Mouse (Mus musculus) midbrain, embryonic 12.5 days (tissue): ENCODE results near the gene Hivep2. TPM values are rescaled to one million over a fixed set of nuclear protein-coding genes. Genes with fewer than 3 reads are reported as not detected.

Experiments used
- ATAC-seq: fragments of 200-750 bp; cut with Nextera tagmentation; 2 replicates; pipeline ENCODE4 v1.8.0; 2017; ENCODE audit warnings: low read depth, moderate TSS enrichment, moderate library complexity; ENCODE audit not compliant: low FRiP score
- H3K27ac ChIP-seq: fragments of 300-500 bp; sonication (generic); replicated peaks from 2 replicates; pipeline ENCODE4 v1.5.1; 2016; ENCODE audit warnings: mild to moderate bottlenecking
- H3K27me3 ChIP-seq: fragments of 300-500 bp; sonication (generic); 2 replicates; pipeline ENCODE4 v1.6.1; 2016; ENCODE audit warnings: mild to moderate bottlenecking
- H3K36me3 ChIP-seq: fragments of 300-500 bp; sonication (generic); 2 replicates; pipeline ENCODE4 v1.6.1; 2016
- H3K4me1 ChIP-seq: fragments of 300-500 bp; sonication (generic); 2 replicates; pipeline ENCODE4 v1.6.1; 2016
- H3K4me2 ChIP-seq: fragments of 300-500 bp; sonication (generic); replicated peaks from 2 replicates; pipeline ENCODE4 v1.6.1; 2016; ENCODE audit warnings: mild to moderate bottlenecking, moderate library complexity
- H3K4me3 ChIP-seq: fragments of 300-500 bp; sonication (generic); 2 replicates; pipeline ENCODE4 v1.5.1; 2016; ENCODE audit warnings: mild to moderate bottlenecking
- H3K9ac ChIP-seq: fragments of 300-500 bp; sonication (generic); replicated peaks from 2 replicates; pipeline ENCODE4 v1.6.1; 2016; ENCODE audit warnings: mild to moderate bottlenecking, moderate library complexity
- H3K9me3 ChIP-seq: fragments of 300-500 bp; sonication (generic); 2 replicates; pipeline ENCODE4 v1.6.1; 2016; ENCODE audit warnings: mild to moderate bottlenecking
- WGBS: fragments of 180-500 bp; shearing (Covaris S2); methylation state at CpG from one replicate; pipeline ENCODE4 v1.1.7; 2016; 5-methylcytosine and 5-hydroxymethylcytosine counted together
- polyA plus RNA-seq: library from polyadenylated mRNA; unstranded; fragments of >200 nt; fragmentation: Nextera tagmentation; extraction: Ambion mirVana; gene quantifications from 2 replicates; pipeline ENCODE4 v1.2.1, GENCODE M21; 2016

Hivep2 gene
- polyA plus RNA-seq, 1 experiment from 2014 or later, result 6.5 TPM

GRCm38 (mm10) chr10:14044783-14045392 lies 79.0 kb downstream of the Hivep2 start:
- Histone ChIP-seq H3K27ac (no peak overlapping the region), H3K4me1 (peaks cover 16% of the 10 kb centered on the region; the same call in 1 of the 2 replicates), H3K9me3 (no peaks in the 10 kb centered on the region), H3K27me3 (peaks cover 5% of the 10 kb centered on the region; the same call in 1 of the 2 replicates), H3K4me3 (no peak overlapping the region), H3K4me2 (no peak overlapping the region), H3K9ac (no peak overlapping the region), H3K36me3 (no peaks in the 10 kb centered on the region)
- 80% methylated on average over 5 of the region's 5 CpGs for WGBS
- ATAC-seq, result no peak

GRCm38 (mm10) chr10:14045745-14046144 lies 79.9 kb downstream of the Hivep2 start:
- H3K27ac ChIP-seq, result no peak overlapping the region
- peak; percentile 21; the same call in 1 of the 2 replicates for ATAC-seq
- H3K4me2 ChIP-seq, result no peak overlapping the region
- H3K27me3 ChIP-seq, result peaks cover 5% of the 10 kb centered on the region; the same call in 1 of the 2 replicates
- no peak overlapping the region for H3K9ac ChIP-seq
- peaks cover 16% of the 10 kb centered on the region; the same call in 1 of the 2 replicates for H3K4me1 ChIP-seq
- no peaks in the 10 kb centered on the region for H3K36me3 ChIP-seq
- 37% methylated on average over 4 of the region's 4 CpGs for WGBS
- H3K4me3 ChIP-seq, result no peak overlapping the region
- H3K9me3 ChIP-seq, result no peaks in the 10 kb centered on the region

- Histone ChIP-seq H3K36me3 (no peaks in the 10 kb centered on the region), H3K9ac (no peak overlapping the region), H3K4me2 (0 out of 2 replicates have a peak overlapping the region, but pooled peaks have one; percentile 6), H3K4me3 (no peak overlapping the region), H3K27me3 (peaks cover 5% of the 10 kb centered on the region; the same call in 1 of the 2 replicates), H3K4me1 (peaks cover 16% of the 10 kb centered on the region; the same call in 1 of the 2 replicates), H3K27ac (peak overlapping the region; percentile 44; the same call in 1 of the 2 replicates), H3K9me3 (no peaks in the 10 kb centered on the region)
- WGBS, result 8% methylated on average over 4 of the region's 4 CpGs
- ATAC-seq, result peak; percentile 57; the same call in 1 of the 2 replicates
These were observed 80.3 kb downstream of the Hivep2 start for GRCm38 (mm10) chr10:14046171-14046651.

- ATAC-seq, result no peak
- H3K9ac ChIP-seq, result no peak overlapping the region
- H3K9me3 ChIP-seq, result no peaks in the 10 kb centered on the region
- H3K4me1 ChIP-seq, result peaks cover 16% of the 10 kb centered on the region; the same call in 1 of the 2 replicates
- WGBS, result 77% methylated on average over 2 of the region's 2 CpGs
- H3K27me3 ChIP-seq, result peaks cover 5% of the 10 kb centered on the region; the same call in 1 of the 2 replicates
- no peaks in the 10 kb centered on the region for H3K36me3 ChIP-seq
- no peak overlapping the region for H3K27ac ChIP-seq
- H3K4me3 ChIP-seq, result no peak overlapping the region
- H3K4me2 ChIP-seq, result no peak overlapping the region
These were observed 81.1 kb downstream of the Hivep2 start for GRCm38 (mm10) chr10:14046935-14047334.

- WGBS, result 61% methylated on average over 2 of the region's 2 CpGs
- no peak overlapping the region for H3K9ac ChIP-seq
- no peaks in the 10 kb centered on the region for H3K9me3 ChIP-seq
- H3K4me3 ChIP-seq, result no peak overlapping the region
- peaks cover 5% of the 10 kb centered on the region; the same call in 1 of the 2 replicates for H3K27me3 ChIP-seq
- no peak overlapping the region for H3K27ac ChIP-seq
- no peak for ATAC-seq
- H3K4me1 ChIP-seq, result peaks cover 16% of the 10 kb centered on the region; the same call in 1 of the 2 replicates
- H3K4me2 ChIP-seq, result no peak overlapping the region
- no peaks in the 10 kb centered on the region for H3K36me3 ChIP-seq
These were observed 81.8 kb downstream of the Hivep2 start for GRCm38 (mm10) chr10:14047661-14048060.

- Histone ChIP-seq H3K4me2 (no peak overlapping the region), H3K4me1 (peaks cover 16% of the 10 kb centered on the region; the same call in 1 of the 2 replicates), H3K9me3 (no peaks in the 10 kb centered on the region), H3K9ac (no peak overlapping the region), H3K4me3 (no peak overlapping the region), H3K36me3 (no peaks in the 10 kb centered on the region), H3K27me3 (peaks cover 5% of the 10 kb centered on the region; the same call in 1 of the 2 replicates), H3K27ac (no peak overlapping the region)
- 70% methylated on average over 5 of the region's 5 CpGs for WGBS
- ATAC-seq, result no peak
These were observed 82.5 kb downstream of the Hivep2 start for GRCm38 (mm10) chr10:14048322-14048915.

- 80% methylated on average over 10 of the region's 10 CpGs for WGBS
- H3K4me3 ChIP-seq, result no peak overlapping the region
- ATAC-seq, result no peak
These were observed 83.1 kb downstream of the Hivep2 start for GRCm38 (mm10) chr10:14048916-14049445.

GRCm38 (mm10) chr10:14049686-14050085 lies 83.8 kb downstream of the Hivep2 start:
- ATAC-seq, result no peak
- Histone ChIP-seq H3K4me1 (peaks cover 16% of the 10 kb centered on the region; the same call in 1 of the 2 replicates), H3K4me3 (no peak overlapping the region), H3K27ac (no peak overlapping the region), H3K4me2 (no peak overlapping the region), H3K9me3 (no peaks in the 10 kb centered on the region), H3K9ac (no peak overlapping the region), H3K36me3 (no peaks in the 10 kb centered on the region), H3K27me3 (no peaks in the 10 kb centered on the region)
- WGBS, result 88% methylated on average over 6 of the region's 6 CpGs

More at GRCm38 (mm10) chr10:14048916-14049445, 83.1 kb downstream of the Hivep2 start:
- Histone ChIP-seq H3K9me3 (no peaks in the 10 kb centered on the region), H3K36me3 (no peaks in the 10 kb centered on the region), H3K27ac (no peak overlapping the region), H3K4me2 (no peak overlapping the region), H3K9ac (no peak overlapping the region), H3K27me3 (peaks cover 5% of the 10 kb centered on the region; the same call in 1 of the 2 replicates), H3K4me1 (peaks cover 16% of the 10 kb centered on the region; the same call in 1 of the 2 replicates)

GRCm38 (mm10) chr10:14050586-14050985 lies 84.7 kb downstream of the Hivep2 start:
- Histone ChIP-seq H3K4me3 (no peak overlapping the region), H3K27me3 (no peaks in the 10 kb centered on the region), H3K4me2 (no peak overlapping the region), H3K36me3 (no peaks in the 10 kb centered on the region), H3K9me3 (no peaks in the 10 kb centered on the region), H3K4me1 (peaks cover 20% of the 10 kb centered on the region), H3K27ac (no peak overlapping the region), H3K9ac (no peak overlapping the region)
- no peak for ATAC-seq
- 91% methylated on average over 8 of the region's 8 CpGs for WGBS

- ATAC-seq, result no peak
- Histone ChIP-seq H3K4me3 (no peak overlapping the region), H3K4me1 (peaks cover 32% of the 10 kb centered on the region), H3K9me3 (no peaks in the 10 kb centered on the region), H3K27me3 (no peaks in the 10 kb centered on the region), H3K9ac (no peak overlapping the region), H3K27ac (no peak overlapping the region), H3K36me3 (no peaks in the 10 kb centered on the region), H3K4me2 (no peak overlapping the region)
- 92% methylated on average over 8 of the region's 8 CpGs for WGBS
These were observed 86.3 kb downstream of the Hivep2 start for GRCm38 (mm10) chr10:14052109-14052689.

GRCm38 (mm10) chr10:14054860-14055259 lies 89.0 kb downstream of the Hivep2 start:
- Histone ChIP-seq H3K9me3 (no peaks in the 10 kb centered on the region), H3K36me3 (no peaks in the 10 kb centered on the region), H3K4me1 (peaks cover 25% of the 10 kb centered on the region), H3K27me3 (peaks cover 6% of the 10 kb centered on the region; the same call in 1 of the 2 replicates), H3K4me3 (no peak overlapping the region), H3K9ac (no peak overlapping the region), H3K4me2 (no peak overlapping the region), H3K27ac (no peak overlapping the region)
- 83% methylated on average over 4 of the region's 4 CpGs for WGBS
- no peak for ATAC-seq
